Mouse (Mus musculus) thymus, postnatal 25 days (tissue): ENCODE results near the gene Dync1h1.

ENCODE experiments used
- DNase-seq: peaks from one replicate; pipeline ENCODE4 v3.0.0; 2022

Gene Dync1h1

GRCm38 (mm10) chr12:110601241-110602218 is at the start of gene Dync1h1:
Gene Dync1h1 (plus strand): TSS chr12:110601452.
- peak; percentile 94 for DNase-seq

DNA sequence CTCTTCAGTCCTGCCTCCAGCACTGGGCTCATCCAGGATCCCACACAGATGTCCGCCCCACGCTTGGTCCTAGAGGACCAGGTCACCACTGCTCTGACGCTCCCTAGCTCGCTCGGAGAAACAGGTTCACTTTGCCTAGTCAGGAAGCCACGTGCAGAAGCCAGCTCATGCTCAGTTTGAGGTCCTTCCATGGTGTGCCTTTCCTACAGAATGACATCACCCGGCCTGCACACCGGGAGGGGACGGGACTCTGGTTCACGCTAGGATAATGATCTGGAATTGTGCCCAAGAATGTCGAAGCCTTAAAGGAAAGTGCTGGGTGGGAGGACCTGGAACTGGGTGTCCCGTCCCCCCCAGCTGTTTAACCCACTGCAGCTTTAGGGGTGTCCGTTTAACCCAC is 49.1 kb upstream of the Dync1h1 start:
- no peak for DNase-seq

DNA sequence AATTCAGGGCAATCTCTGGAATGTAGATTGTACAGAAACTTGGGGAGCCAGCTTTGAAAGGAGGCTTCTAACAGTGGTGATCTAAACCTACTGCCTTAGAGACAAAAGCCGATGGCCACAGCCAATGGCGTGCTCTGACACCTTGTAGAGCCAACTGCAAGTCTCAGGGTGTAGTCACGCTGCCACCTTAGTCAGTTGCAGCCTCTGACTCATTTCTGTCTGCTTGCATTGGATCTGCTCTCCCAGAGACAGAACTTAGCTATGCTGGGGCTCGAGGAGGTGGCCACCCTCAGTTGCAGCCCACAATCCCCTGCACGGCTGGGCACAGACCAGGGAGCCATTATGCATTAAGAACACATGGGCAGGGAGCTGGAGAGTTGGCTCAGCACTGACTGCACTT is 47.9 kb upstream of the Dync1h1 start:
- DNase-seq = no peak

GRCm38 (mm10) chr12:110555536-110556240 is 45.6 kb upstream of the Dync1h1 start:
- no peak for DNase-seq

DNA sequence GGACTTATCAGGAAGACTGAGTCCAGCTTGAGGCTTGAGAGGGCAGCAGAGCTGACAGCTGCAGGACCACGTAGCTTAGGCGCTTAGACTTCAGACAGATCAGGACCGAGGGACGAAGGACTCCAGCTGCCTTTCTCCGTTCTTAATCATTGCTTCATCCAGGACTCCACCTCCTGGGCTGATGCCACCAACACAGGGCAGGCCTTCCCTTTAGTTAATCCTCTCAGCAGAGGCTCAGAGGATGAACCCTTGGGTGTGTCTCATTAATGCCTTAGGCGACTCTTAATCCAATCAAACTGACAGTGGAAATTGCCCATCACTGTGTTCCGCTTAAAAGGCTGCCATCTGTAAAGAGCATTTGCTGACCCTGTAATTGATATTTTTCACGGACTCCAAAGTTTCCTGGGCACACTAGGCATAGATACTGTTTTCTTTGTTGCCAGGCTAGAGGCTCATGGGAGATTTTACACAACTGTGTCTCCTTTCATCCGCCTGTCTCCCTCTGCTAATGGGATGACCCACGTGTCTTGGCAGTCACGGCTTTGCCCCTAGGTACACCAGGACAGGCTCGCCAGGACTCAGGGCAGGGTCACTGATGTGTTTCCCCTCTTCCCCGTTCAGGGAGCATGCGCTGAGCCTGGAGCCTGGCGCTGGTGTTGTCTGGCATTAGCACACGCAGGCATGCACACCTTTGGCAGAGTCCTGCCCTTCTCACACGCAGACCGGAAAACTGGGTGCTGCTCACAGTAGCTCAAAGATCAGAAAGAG is 44.2 kb upstream of the Dync1h1 start:
- no peak for DNase-seq

GRCm38 (mm10) chr12:110558175-110558574 is 43.1 kb upstream of the Dync1h1 start:
- no peak for DNase-seq

GRCm38 (mm10) chr12:110563383-110563782 is 37.9 kb upstream of the Dync1h1 start:
- no peak for DNase-seq

DNA sequence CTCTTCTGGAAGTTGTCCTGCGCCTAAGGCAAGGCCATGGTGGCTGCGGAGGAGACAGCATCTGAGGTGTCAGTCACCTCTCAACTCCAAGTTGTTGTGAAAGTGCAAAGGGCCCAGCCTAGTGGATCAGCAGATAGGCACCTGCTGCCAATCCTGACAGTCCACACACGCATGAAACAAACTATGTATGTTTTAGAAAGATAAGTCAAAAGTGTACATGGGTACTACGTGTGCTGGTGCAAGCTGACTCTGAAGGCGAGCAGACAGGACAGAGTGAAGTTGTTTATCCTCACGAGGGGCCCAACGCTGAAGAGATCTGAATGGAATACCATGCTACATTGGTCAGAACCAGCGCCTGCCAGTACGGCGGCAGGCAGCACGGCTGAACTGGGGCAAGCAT is 36.4 kb upstream of the Dync1h1 start:
- DNase-seq = no peak

DNA sequence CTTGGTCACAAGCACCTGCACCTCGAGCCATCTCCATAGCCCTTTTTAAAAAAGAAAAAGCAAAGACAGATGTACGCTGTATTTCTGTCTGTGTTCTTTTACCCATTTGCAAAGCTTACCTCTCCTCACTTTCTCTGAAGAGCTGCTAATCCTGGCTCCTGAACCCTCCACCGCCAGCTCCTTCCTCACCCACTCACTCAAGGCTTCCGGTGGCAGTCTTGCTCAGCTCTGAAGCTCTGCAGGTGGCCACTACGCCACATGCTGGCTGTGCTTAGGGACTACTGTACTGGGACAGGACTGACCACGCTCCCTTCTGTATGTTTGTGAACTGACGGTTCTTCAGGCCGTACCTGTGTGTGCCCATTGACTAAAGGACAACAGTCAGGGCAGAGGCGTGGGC is 34.9 kb upstream of the Dync1h1 start:
- no peak for DNase-seq

- DNase-seq = no peak
These were observed 30.2 kb upstream of the Dync1h1 start for GRCm38 (mm10) chr12:110571050-110571449.

DNA sequence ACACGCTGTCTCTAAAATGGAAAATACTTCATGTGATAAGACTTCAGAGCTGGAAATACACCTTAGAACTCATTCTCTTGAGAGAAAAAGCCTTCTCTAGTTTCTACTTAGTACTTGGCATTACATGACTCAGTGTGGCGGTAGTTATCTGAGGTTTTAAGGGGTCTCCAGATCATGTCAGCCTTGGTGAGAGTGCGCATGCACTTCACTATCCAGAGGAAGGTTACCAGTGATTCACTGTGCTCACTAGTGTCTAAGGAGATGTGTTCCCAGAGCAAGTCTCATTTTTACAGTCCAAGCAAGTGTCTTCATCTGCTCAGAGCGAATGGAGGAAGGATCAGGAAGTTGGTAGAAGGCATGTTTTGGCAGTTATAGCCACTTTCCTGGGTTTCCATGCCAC is 28.9 kb upstream of the Dync1h1 start:
- DNase-seq = no peak

GRCm38 (mm10) chr12:110573635-110574034 is 27.6 kb upstream of the Dync1h1 start:
- no peak for DNase-seq

GRCm38 (mm10) chr12:110575926-110576325 is 25.3 kb upstream of the Dync1h1 start:
- DNase-seq = no peak

GRCm38 (mm10) chr12:110578333-110578732 is 22.9 kb upstream of the Dync1h1 start:
- DNase-seq = no peak

GRCm38 (mm10) chr12:110588622-110589021 is 12.6 kb upstream of the Dync1h1 start:
- DNase-seq = no peak

GRCm38 (mm10) chr12:110590804-110591259 is 10.4 kb upstream of the Dync1h1 start:
- no peak for DNase-seq

- DNase-seq = peak; percentile 96
These were observed 9.9 kb upstream of the Dync1h1 start for GRCm38 (mm10) chr12:110591260-110591883.

DNA sequence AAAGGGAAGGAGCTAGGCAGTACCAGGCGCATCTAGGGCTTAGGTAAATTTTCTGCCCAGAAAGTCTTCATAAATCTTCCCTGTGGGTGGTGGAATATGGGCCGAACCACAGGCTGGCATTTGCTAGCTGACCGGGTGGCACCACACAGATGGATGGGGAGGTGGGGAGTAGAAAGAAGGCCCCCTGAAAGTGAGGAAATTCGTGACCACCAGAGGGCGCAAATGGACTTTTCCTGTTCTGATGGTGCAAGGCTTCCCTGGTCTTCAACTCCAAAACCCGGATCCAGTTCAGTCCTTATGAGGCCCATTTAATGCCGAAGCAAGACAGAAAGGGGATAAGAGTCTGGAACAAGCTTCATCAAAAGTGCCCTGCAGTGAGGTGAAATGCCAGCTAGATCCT is 2.7 kb upstream of the Dync1h1 start:
- peak; percentile 69 for DNase-seq

- no peak for DNase-seq
These were observed 1.5 kb upstream of the Dync1h1 start for GRCm38 (mm10) chr12:110599791-110600190.

DNA sequence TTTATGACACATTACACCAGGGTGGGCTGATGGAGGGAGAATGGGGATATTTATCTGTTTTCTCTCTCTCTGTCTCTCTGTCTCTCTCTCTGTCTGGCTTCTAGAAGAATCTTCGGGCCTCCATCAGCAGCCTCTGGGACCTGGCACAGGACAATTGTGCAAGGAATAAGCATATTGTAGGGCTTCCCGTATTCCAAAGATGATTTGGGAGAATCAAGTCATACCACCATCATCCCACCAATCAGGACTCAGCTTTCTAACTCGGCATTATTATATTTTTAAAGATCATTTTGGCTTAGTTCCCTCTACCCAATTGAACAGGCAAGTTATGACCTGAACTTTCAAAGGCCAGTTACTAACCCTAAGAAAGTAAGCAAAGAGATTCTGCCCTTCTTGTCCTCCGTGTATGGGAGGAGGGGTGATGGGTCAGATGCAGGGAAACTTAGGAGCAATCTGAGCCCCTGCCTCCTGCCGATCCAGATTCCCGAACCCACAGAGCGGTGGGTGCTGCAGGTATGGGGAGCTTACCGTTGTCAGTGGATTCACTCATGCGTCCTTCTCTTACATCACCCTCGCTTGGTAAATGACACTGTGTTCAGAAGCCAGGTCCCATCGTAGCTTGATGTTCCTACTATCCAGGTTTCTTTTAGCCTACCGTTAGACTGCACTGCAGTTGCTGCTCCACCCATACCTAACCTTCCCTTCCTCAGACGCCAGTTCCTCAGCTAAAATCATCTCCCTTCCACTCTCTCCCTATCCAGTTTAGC is 844 bp upstream of the Dync1h1 start:
- no peak for DNase-seq

GRCm38 (mm10) chr12:110606161-110606560 is 4.9 kb downstream of the Dync1h1 start:
- DNase-seq = no peak

DNA sequence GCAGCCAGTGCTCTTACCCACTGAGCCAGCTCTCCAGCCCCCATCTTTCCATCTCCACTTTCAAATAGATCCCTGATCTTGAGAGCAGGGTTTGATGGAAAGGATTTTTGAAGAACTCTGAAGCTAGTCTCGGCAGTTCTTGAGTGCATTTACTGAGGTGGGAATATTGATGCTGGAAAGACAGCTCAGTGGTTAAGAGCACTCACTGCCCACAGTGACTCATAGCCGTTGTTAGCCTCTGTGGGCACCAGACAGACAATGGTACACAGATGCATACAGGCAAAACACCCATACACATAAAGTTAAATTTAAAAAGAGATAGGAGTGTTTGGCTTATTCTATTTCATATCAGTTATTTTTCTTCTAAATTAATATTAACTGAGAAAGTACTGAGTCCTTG is 5.4 kb downstream of the Dync1h1 start:
- DNase-seq = no peak
